Mouse (Mus musculus) neutrophil, adult 5-6 weeks (primary cell): ENCODE data around the gene Pm20d1. TPM values are rescaled to one million over a fixed set of nuclear protein-coding genes. Genes with fewer than 3 reads are reported as not detected.
"Not testable (repeated sequence)": the region's sequence is repeated elsewhere in the genome, so short reads cannot be mapped to it uniquely, and the experiment has no call there.

ENCODE experiments used
- ATAC-seq: fragments of 151-379, 151-347 bp; 2 replicates; pipeline ENCODE4 v1.8.0; 2017; ENCODE audit warnings: mild to moderate bottlenecking, moderate TSS enrichment; ENCODE audit not compliant: insufficient number of reproducible peaks, poor library complexity, low FRiP score, severe bottlenecking; ENCODE audit errors: extremely low read depth
- total RNA-seq: library from RNA; stranded (forward); fragments of 200-1000 nt; gene quantifications from 2 replicates; pipeline ENCODE4 v1.2.3, GENCODE M21; 2017

Gene Pm20d1
- total RNA-seq, 1 experiment from 2014 or later: not detected

GRCm38 (mm10) chr1:131770656-131771055 is 26.5 kb upstream of the Pm20d1 start:
- no peak for ATAC-seq

GRCm38 (mm10) chr1:131771440-131771839 is 25.7 kb upstream of the Pm20d1 start:
- ATAC-seq: no peak

- ATAC-seq: no peak
Measured at GRCm38 (mm10) chr1:131794591-131794990, 2.6 kb upstream of the Pm20d1 start.

- no peak for ATAC-seq
Measured at GRCm38 (mm10) chr1:131795171-131795570, 2.0 kb upstream of the Pm20d1 start.

- ATAC-seq: no peak
Measured at GRCm38 (mm10) chr1:131800001-131800400, 2.8 kb downstream of the Pm20d1 start.

- no peak for ATAC-seq
Measured at GRCm38 (mm10) chr1:131801071-131801470, 3.9 kb downstream of the Pm20d1 start.

- ATAC-seq: no peak
Measured at GRCm38 (mm10) chr1:131802652-131803051, 5.5 kb downstream of the Pm20d1 start.

GRCm38 (mm10) chr1:131804166-131804565 is 7.0 kb downstream of the Pm20d1 start:
- no peak for ATAC-seq

- ATAC-seq: no peak
Measured at GRCm38 (mm10) chr1:131808986-131809385, 11.8 kb downstream of the Pm20d1 start.

- ATAC-seq: no peak
Measured at GRCm38 (mm10) chr1:131809651-131810050, 12.5 kb downstream of the Pm20d1 start.

GRCm38 (mm10) chr1:131811393-131811792 is 14.2 kb downstream of the Pm20d1 start:
- no peak for ATAC-seq

- ATAC-seq: no peak
Measured at GRCm38 (mm10) chr1:131812006-131812405, 14.8 kb downstream of the Pm20d1 start.

GRCm38 (mm10) chr1:131812631-131813295 is 15.6 kb downstream of the Pm20d1 start:
- ATAC-seq: no peak

GRCm38 (mm10) chr1:131813731-131814130 is 16.6 kb downstream of the Pm20d1 start:
- ATAC-seq: no peak

GRCm38 (mm10) chr1:131814191-131814590 is 17.0 kb downstream of the Pm20d1 start:
- ATAC-seq: no peak

GRCm38 (mm10) chr1:131816886-131817285 is 19.7 kb downstream of the Pm20d1 start:
- no peak for ATAC-seq

GRCm38 (mm10) chr1:131820353-131820752 is 23.2 kb downstream of the Pm20d1 start:
- ATAC-seq: not testable (repeated sequence)

GRCm38 (mm10) chr1:131820887-131821328 is 23.7 kb downstream of the Pm20d1 start:
- no peak for ATAC-seq

- ATAC-seq: no peak
Measured at GRCm38 (mm10) chr1:131822292-131822691, 25.1 kb downstream of the Pm20d1 start.

- no peak for ATAC-seq
Measured at GRCm38 (mm10) chr1:131822856-131823492, 25.8 kb downstream of the Pm20d1 start.

- ATAC-seq: no peak
Measured at GRCm38 (mm10) chr1:131823563-131823962, 26.4 kb downstream of the Pm20d1 start.
